In the genomic region with DNA sequence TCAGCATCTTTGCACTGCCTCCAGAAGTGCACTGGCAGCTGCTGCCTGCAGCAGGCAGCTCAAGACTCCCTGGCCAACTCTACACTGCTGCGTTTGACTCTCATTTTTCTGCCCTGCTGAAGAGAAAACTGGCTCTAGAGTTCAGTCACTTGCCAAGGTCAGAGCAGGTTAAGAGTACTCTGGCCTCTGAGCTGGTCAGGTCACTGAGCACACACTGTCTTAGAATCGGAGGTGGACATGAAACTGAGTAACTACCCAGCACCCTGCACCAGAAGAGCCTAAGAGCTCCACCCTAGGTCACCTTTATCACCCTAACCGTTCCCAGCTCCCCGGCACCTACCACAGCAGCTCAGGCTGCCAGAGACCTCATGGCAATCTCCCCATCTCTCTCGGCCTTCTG, we compare ENCODE assay signal across 26 mouse cellular contexts. TPM values are rescaled to one million over a fixed set of nuclear protein-coding genes. Genes with fewer than 3 reads are reported as not detected.
"Had no signal": no experiment of that assay in that cellular context is flagged by ENCODE, and none has a peak within 500 bp of the region (broad histone marks: within the 10 kb centered on the region; RNA-seq: fewer than 3 reads in every experiment).

No protein-coding gene starts in this region.

- H3K4me2 ChIP-seq: intestine, embryonic 15.5 days; liver, embryonic 12.5 days; liver, embryonic 15.5 days; lung, embryonic 15.5 days; midbrain, embryonic 15.5 days; neural tube, embryonic 12.5 days; neural tube, embryonic 15.5 days had no signal

- ATAC-seq: intestine, embryonic 15.5 days; liver, embryonic 12.5 days; midbrain, embryonic 15.5 days had no signal

- H3K4me3 ChIP-seq: intestine, embryonic 15.5 days; liver, embryonic 12.5 days; liver, embryonic 15.5 days; lung, embryonic 15.5 days; megakaryocyte, embryonic 14.5 days; midbrain, embryonic 10.5 days; midbrain, embryonic 15.5 days; neural tube, embryonic 12.5 days; neural tube, embryonic 15.5 days had no signal

- DNase-seq: kidney, adult 18-20 months; left cerebral cortex, postnatal 4 days; lung, adult 18-20 months; lung, postnatal 10 days; lung, postnatal 36 days; right cerebral cortex, adult 18-20 months; right cerebral cortex, postnatal 14 days; right cerebral cortex, postnatal 4 days; thymus, adult 2 months; thymus, postnatal 14 days; thymus, postnatal 4 days had no signal

- H3K27ac ChIP-seq: intestine, embryonic 15.5 days; liver, embryonic 12.5 days; liver, embryonic 15.5 days; lung, embryonic 15.5 days; midbrain, embryonic 10.5 days; midbrain, embryonic 15.5 days; neural tube, embryonic 12.5 days; neural tube, embryonic 15.5 days; stomach, postnatal 0 days had no signal

- H3K9ac ChIP-seq: intestine, embryonic 15.5 days; liver, embryonic 12.5 days; liver, embryonic 15.5 days; lung, embryonic 15.5 days; midbrain, embryonic 15.5 days; neural tube, embryonic 12.5 days; neural tube, embryonic 15.5 days had no signal

- H3K4me1 ChIP-seq: intestine, embryonic 15.5 days; liver, embryonic 12.5 days; midbrain, embryonic 15.5 days; neural tube, embryonic 12.5 days; neural tube, embryonic 15.5 days had no signal

- H3K9me3 ChIP-seq: intestine, embryonic 15.5 days; liver, embryonic 12.5 days; liver, embryonic 15.5 days; lung, embryonic 15.5 days; megakaryocyte, embryonic 14.5 days; midbrain, embryonic 15.5 days; neural tube, embryonic 12.5 days; neural tube, embryonic 15.5 days had no signal

- H3K27me3 ChIP-seq: intestine, embryonic 15.5 days; liver, embryonic 12.5 days; liver, embryonic 15.5 days; lung, embryonic 15.5 days; megakaryocyte, embryonic 14.5 days; midbrain, embryonic 15.5 days; neural tube, embryonic 12.5 days; neural tube, embryonic 15.5 days had no signal

RNA-seq across cellular contexts. Expression of a gene that starts 5.1 kb away (rescaled TPM):
- total RNA-seq: layer of hippocampus, adult 18-20 months; layer of hippocampus, postnatal 14 days; left cerebral cortex, adult 8-10 months; left cerebral cortex, postnatal 14 days; left cerebral cortex, postnatal 4 days had no signal
- polyA plus RNA-seq: intestine, embryonic 15.5 days; liver, embryonic 12.5 days; liver, embryonic 15.5 days; midbrain, embryonic 10.5 days; stomach, embryonic 14.5 days; stomach, postnatal 0 days; thymus, adult 2 months had no signal
